Mouse (Mus musculus) heart, embryonic 15.5 days (tissue): ENCODE data around the gene Hpd. TPM values are rescaled to one million over a fixed set of nuclear protein-coding genes. Genes with fewer than 3 reads are reported as not detected.

ENCODE experiments used
- ATAC-seq: fragments of 200-750 bp; cut with Nextera tagmentation; replicated peaks from 2 replicates; pipeline ENCODE4 v1.8.0; 2017; ENCODE audit warnings: low read depth, moderate TSS enrichment; ENCODE audit not compliant: insufficient number of reproducible peaks, insufficient read depth, low FRiP score
- H3K27ac ChIP-seq: fragments of 300-500 bp; sonication (generic); 2 replicates; pipeline ENCODE4 v1.5.1; 2015; ENCODE audit warnings: mild to moderate bottlenecking, inconsistent platforms
- H3K27me3 ChIP-seq: fragments of 300-500 bp; sonication (generic); 2 replicates; pipeline ENCODE4 v1.6.1; 2015; ENCODE audit warnings: inconsistent platforms
- H3K36me3 ChIP-seq: fragments of 300-500 bp; sonication (generic); 2 replicates; pipeline ENCODE4 v1.6.1; 2015; ENCODE audit warnings: mild to moderate bottlenecking, inconsistent platforms
- H3K4me1 ChIP-seq: fragments of 300-500 bp; sonication (generic); replicated peaks from 2 replicates; pipeline ENCODE4 v1.6.1; 2015; ENCODE audit warnings: inconsistent platforms
- H3K4me2 ChIP-seq: fragments of 300-500 bp; sonication (generic); 2 replicates; pipeline ENCODE4 v1.6.1; 2015; ENCODE audit warnings: inconsistent platforms, mild to moderate bottlenecking, moderate library complexity
- H3K4me3 ChIP-seq: fragments of 300-500 bp; sonication (generic); 2 replicates; pipeline ENCODE4 v1.5.1; 2015; ENCODE audit warnings: mild to moderate bottlenecking, inconsistent platforms
- H3K9ac ChIP-seq: fragments of 300-500 bp; sonication (generic); 2 replicates; pipeline ENCODE4 v1.6.1; 2015; ENCODE audit warnings: mild to moderate bottlenecking, inconsistent platforms
- H3K9me3 ChIP-seq: fragments of 300-500 bp; sonication (generic); replicated peaks from 2 replicates; pipeline ENCODE4 v1.6.1; 2016; ENCODE audit warnings: inconsistent platforms
- WGBS: fragments of 180-500 bp; shearing (Covaris S2); methylation state at CpG from one replicate; pipeline ENCODE4 v1.1.7; 2015; ENCODE audit warnings: mixed read lengths; 5-methylcytosine and 5-hydroxymethylcytosine counted together
- polyA plus RNA-seq: library from polyadenylated mRNA; unstranded; fragments of >200 nt; fragmentation: Nextera tagmentation; extraction: Ambion mirVana; gene quantifications from 2 replicates; pipeline ENCODE4 v1.2.1, GENCODE M21; 2015

Hpd gene
- polyA plus RNA-seq, 1 experiment from 2014 or later, result not detected

- Histone ChIP-seq H3K4me3 (no peak overlapping the region), H3K9me3 (no peaks in the 10 kb centered on the region), H3K27me3 (no peaks in the 10 kb centered on the region), H3K4me1 (no peaks in the 10 kb centered on the region), H3K4me2 (no peak overlapping the region), H3K9ac (no peak overlapping the region), H3K27ac (no peak overlapping the region), H3K36me3 (peaks cover 86% of the 10 kb centered on the region)
- 70% methylated on average over 4 of the region's 4 CpGs for WGBS
- ATAC-seq, result no peak
Observed at GRCm38 (mm10) chr5:123157972-123158371, 24.6 kb downstream of the Hpd start.

GRCm38 (mm10) chr5:123156763-123157162, 25.8 kb downstream of the Hpd start:
- no peaks in the 10 kb centered on the region for H3K9me3 ChIP-seq

GRCm38 (mm10) chr5:123155425-123155824, 27.1 kb downstream of the Hpd start:
- Histone ChIP-seq H3K4me3 (no peak overlapping the region), H3K9ac (no peak overlapping the region), H3K27ac (no peak overlapping the region), H3K36me3 (peaks cover 77% of the 10 kb centered on the region), H3K27me3 (no peaks in the 10 kb centered on the region), H3K9me3 (no peaks in the 10 kb centered on the region), H3K4me1 (peaks cover 15% of the 10 kb centered on the region), H3K4me2 (no peak overlapping the region)
- ATAC-seq, result no peak
- 39% methylated on average over 7 of the region's 7 CpGs for WGBS

More at GRCm38 (mm10) chr5:123156763-123157162, 25.8 kb downstream of the Hpd start:
- 88% methylated on average over 12 of the region's 12 CpGs for WGBS
- Histone ChIP-seq H3K9ac (no peak overlapping the region), H3K4me3 (no peak overlapping the region), H3K27me3 (no peaks in the 10 kb centered on the region), H3K4me2 (no peak overlapping the region), H3K4me1 (0 out of 2 replicates have a peak, but pooled peaks cover 2% of the 10 kb centered on the region), H3K36me3 (peaks cover 85% of the 10 kb centered on the region), H3K27ac (no peak overlapping the region)
- no peak for ATAC-seq

GRCm38 (mm10) chr5:123152901-123153300, 29.6 kb downstream of the Hpd start:
- ATAC-seq, result no peak
- Histone ChIP-seq H3K4me2 (no peak overlapping the region), H3K27ac (no peak overlapping the region), H3K4me1 (peaks cover 40% of the 10 kb centered on the region), H3K27me3 (no peaks in the 10 kb centered on the region), H3K9ac (no peak overlapping the region), H3K4me3 (no peak overlapping the region), H3K36me3 (peaks cover 63% of the 10 kb centered on the region), H3K9me3 (no peaks in the 10 kb centered on the region)
- 74% methylated on average over 1 of the region's 1 CpGs for WGBS

GRCm38 (mm10) chr5:123151707-123152362, 30.7 kb downstream of the Hpd start:
- Histone ChIP-seq H3K4me1 (peaks cover 45% of the 10 kb centered on the region), H3K4me3 (no peak overlapping the region), H3K27ac (no peak overlapping the region), H3K27me3 (no peaks in the 10 kb centered on the region), H3K9ac (no peak overlapping the region), H3K36me3 (peaks cover 63% of the 10 kb centered on the region), H3K9me3 (no peaks in the 10 kb centered on the region), H3K4me2 (no peak overlapping the region)
- ATAC-seq, result no peak
- WGBS, result 91% methylated on average over 18 of the region's 19 CpGs

GRCm38 (mm10) chr5:123151077-123151476, 31.4 kb downstream of the Hpd start:
- Histone ChIP-seq H3K27ac (peak overlapping the region; percentile 55), H3K36me3 (peaks cover 67% of the 10 kb centered on the region), H3K9me3 (no peaks in the 10 kb centered on the region), H3K4me1 (peaks cover 48% of the 10 kb centered on the region), H3K4me2 (peak overlapping the region; percentile 60), H3K9ac (peak overlapping the region; percentile 0; the same call in 1 of the 2 replicates), H3K27me3 (no peaks in the 10 kb centered on the region), H3K4me3 (peak overlapping the region; percentile 42)
- ATAC-seq, result peak; percentile 33; the same call in 1 of the 2 replicates
- 42% methylated on average over 7 of the region's 7 CpGs for WGBS

- H3K9me3 ChIP-seq, result no peaks in the 10 kb centered on the region
- H3K36me3 ChIP-seq, result peaks cover 68% of the 10 kb centered on the region
- 42% methylated on average over 7 of the region's 7 CpGs for WGBS
- H3K4me3 ChIP-seq, result peak overlapping the region; percentile 42
- ATAC-seq, result no peak
- H3K4me2 ChIP-seq, result peak overlapping the region; percentile 60
- H3K27me3 ChIP-seq, result no peaks in the 10 kb centered on the region
- peak overlapping the region; percentile 0; the same call in 1 of the 2 replicates for H3K9ac ChIP-seq
- peak overlapping the region; percentile 55 for H3K27ac ChIP-seq
- H3K4me1 ChIP-seq, result peaks cover 51% of the 10 kb centered on the region
Observed at GRCm38 (mm10) chr5:123150641-123151040, 31.9 kb downstream of the Hpd start.

- WGBS, result 6% methylated on average over 19 of the region's 19 CpGs
- Histone ChIP-seq H3K9me3 (no peaks in the 10 kb centered on the region), H3K27me3 (no peaks in the 10 kb centered on the region), H3K27ac (peak overlapping the region; percentile 62), H3K4me1 (peaks cover 60% of the 10 kb centered on the region), H3K4me3 (peak overlapping the region; percentile 42), H3K36me3 (peaks cover 64% of the 10 kb centered on the region), H3K9ac (peak overlapping the region; percentile 30; the same call in 1 of the 2 replicates), H3K4me2 (peak overlapping the region; percentile 60)
- ATAC-seq, result peak; percentile 82
Observed at GRCm38 (mm10) chr5:123149451-123150400, 32.8 kb downstream of the Hpd start.

GRCm38 (mm10) chr5:123148073-123148722, 34.3 kb downstream of the Hpd start:
- Histone ChIP-seq H3K27ac (no peak overlapping the region), H3K4me2 (no peak overlapping the region), H3K9ac (no peak overlapping the region), H3K27me3 (no peaks in the 10 kb centered on the region), H3K36me3 (peaks cover 49% of the 10 kb centered on the region), H3K4me3 (no peak overlapping the region), H3K9me3 (no peaks in the 10 kb centered on the region), H3K4me1 (peaks cover 70% of the 10 kb centered on the region)
- 83% methylated on average over 25 of the region's 25 CpGs for WGBS
- ATAC-seq, result no peak

- no peak overlapping the region for H3K9ac ChIP-seq
- ATAC-seq, result no peak
- no peaks in the 10 kb centered on the region for H3K27me3 ChIP-seq
- H3K9me3 ChIP-seq, result no peaks in the 10 kb centered on the region
- H3K4me3 ChIP-seq, result no peak overlapping the region
- H3K4me1 ChIP-seq, result peaks cover 70% of the 10 kb centered on the region
- H3K4me2 ChIP-seq, result no peak overlapping the region
- H3K27ac ChIP-seq, result no peak overlapping the region
- peaks cover 43% of the 10 kb centered on the region for H3K36me3 ChIP-seq
- 75% methylated on average over 17 of the region's 17 CpGs for WGBS
Observed at GRCm38 (mm10) chr5:123147569-123147968, 35.0 kb downstream of the Hpd start.

GRCm38 (mm10) chr5:123146357-123146756, 36.2 kb downstream of the Hpd start:
- Histone ChIP-seq H3K4me1 (peaks cover 63% of the 10 kb centered on the region), H3K36me3 (peaks cover 31% of the 10 kb centered on the region), H3K4me3 (no peak overlapping the region), H3K9me3 (no peaks in the 10 kb centered on the region), H3K4me2 (no peak overlapping the region), H3K27ac (no peak overlapping the region), H3K9ac (no peak overlapping the region), H3K27me3 (no peaks in the 10 kb centered on the region)
- WGBS, result 83% methylated on average over 11 of the region's 11 CpGs
- no peak for ATAC-seq
